ENCODE assay signal across 12 mouse cellular contexts in genomic region chr4:105034259-105034658, GRCm38 (mm10).
DNase-seq lines count a peak whose midpoint lies in the region; ATAC-seq and TF ChIP-seq lines count a peak whose summit lies in the region.
"Had no signal": no experiment of that assay in that cellular context is flagged by ENCODE, and none has a peak within 500 bp of the region (broad histone marks: within the 10 kb centered on the region; RNA-seq: fewer than 3 reads in every experiment).

No protein-coding gene starts in this region.

- H3K9me3 ChIP-seq in hindbrain, embryonic 14.5 days (ENCODE audit: control insufficient read depth, low read length): no peaks in the 10 kb centered on the region
- H3K9me3 ChIP-seq in hindbrain, embryonic 13.5 days: no peaks in the 10 kb centered on the region
- H3K9me3 ChIP-seq in lung, postnatal 0 days (ENCODE audit: low read length): no peaks in the 10 kb centered on the region
- H3K9me3 ChIP-seq: embryonic facial prominence, embryonic 13.5 days; limb, embryonic 13.5 days had no signal

- no peak overlapping the region for H3K4me3 ChIP-seq in hindbrain, embryonic 14.5 days (replicated peaks; ENCODE audit: low read length)
- no peak overlapping the region for H3K4me3 ChIP-seq in hindbrain, embryonic 13.5 days
- H3K4me3 ChIP-seq in lung, postnatal 0 days (ENCODE audit: low read depth, low read length): no peak overlapping the region
- H3K4me3 ChIP-seq: embryonic facial prominence, embryonic 13.5 days; limb, embryonic 13.5 days had no signal

- DNase-seq in hindbrain, embryonic 14.5 days (ENCODE audit: low spot score): peak; percentile 73
- DNase-seq in lung, postnatal 0 days (ENCODE audit: low spot score): peak; percentile 75
- DNase-seq in lung, postnatal 4 days: no peak
- DNase-seq in R1 (ENCODE audit: low read depth, low spot score): peak; percentile 13
- DNase-seq in retina, postnatal 1 day: peak; percentile 27
- DNase-seq in Muller cell, postnatal 12 days (ENCODE audit: inconsistent ontology term): no peak
- DNase-seq: adrenal gland, postnatal 10 days; cerebellum, adult 11 months had no signal

- no peak overlapping the region for H3K27ac ChIP-seq in hindbrain, embryonic 14.5 days
- no peak overlapping the region for H3K27ac ChIP-seq in hindbrain, embryonic 13.5 days
- H3K27ac ChIP-seq in lung, postnatal 0 days (ENCODE audit: low read length): no peak overlapping the region
- H3K27ac ChIP-seq: embryonic facial prominence, embryonic 13.5 days; limb, embryonic 13.5 days had no signal

- TF ChIP-seq EP300 in lung, postnatal 0 days (IDR thresholded peaks at IDR 0.05): no peak

- TF ChIP-seq CTCF in lung, postnatal 0 days (IDR thresholded peaks at IDR 0.05): peak; percentile 49

- ATAC-seq in hindbrain, embryonic 14.5 days (ENCODE audit: low FRiP score): no peak
- ATAC-seq in hindbrain, embryonic 13.5 days (ENCODE audit: low FRiP score): no peak
- ATAC-seq in lung, postnatal 0 days: no peak

- H3K27me3 ChIP-seq in hindbrain, embryonic 14.5 days (ENCODE audit: control insufficient read depth, insufficient read depth, low read length): no peaks in the 10 kb centered on the region
- no peaks in the 10 kb centered on the region for H3K27me3 ChIP-seq in hindbrain, embryonic 13.5 days
- H3K27me3 ChIP-seq in lung, postnatal 0 days (replicated peaks; ENCODE audit: insufficient read depth, low read length): no peaks in the 10 kb centered on the region
- H3K27me3 ChIP-seq: embryonic facial prominence, embryonic 13.5 days; limb, embryonic 13.5 days had no signal

- no peak overlapping the region for H3K9ac ChIP-seq in hindbrain, embryonic 14.5 days
- H3K9ac ChIP-seq in hindbrain, embryonic 13.5 days: no peak overlapping the region
- H3K9ac ChIP-seq in lung, postnatal 0 days (replicated peaks; ENCODE audit: low read depth): no peak overlapping the region
- H3K9ac ChIP-seq: embryonic facial prominence, embryonic 13.5 days; limb, embryonic 13.5 days had no signal

- peaks cover 12% of the 10 kb centered on the region; the same call in 1 of the 2 replicates for H3K36me3 ChIP-seq in hindbrain, embryonic 14.5 days (replicated peaks; ENCODE audit: control insufficient read depth, insufficient read depth)
- peaks cover 11% of the 10 kb centered on the region; the same call in 1 of the 2 replicates for H3K36me3 ChIP-seq in hindbrain, embryonic 13.5 days
- no peaks in the 10 kb centered on the region for H3K36me3 ChIP-seq in lung, postnatal 0 days (ENCODE audit: insufficient read depth, low read length)
- H3K36me3 ChIP-seq: embryonic facial prominence, embryonic 13.5 days; limb, embryonic 13.5 days had no signal

- no peaks in the 10 kb centered on the region for H3K4me1 ChIP-seq in hindbrain, embryonic 14.5 days (replicated peaks; ENCODE audit: control insufficient read depth, insufficient read depth, low read length)
- H3K4me1 ChIP-seq in hindbrain, embryonic 13.5 days (replicated peaks): no peaks in the 10 kb centered on the region
- H3K4me1 ChIP-seq in lung, postnatal 0 days (ENCODE audit: insufficient read depth, low read depth, low read length): no peaks in the 10 kb centered on the region
- H3K4me1 ChIP-seq: embryonic facial prominence, embryonic 13.5 days had no signal

- no peak overlapping the region for H3K4me2 ChIP-seq in hindbrain, embryonic 14.5 days (replicated peaks)
- no peak overlapping the region for H3K4me2 ChIP-seq in hindbrain, embryonic 13.5 days
- no peak overlapping the region for H3K4me2 ChIP-seq in lung, postnatal 0 days (replicated peaks; ENCODE audit: low read depth, low read length)
- H3K4me2 ChIP-seq: embryonic facial prominence, embryonic 13.5 days; heart, embryonic 11.5 days; limb, embryonic 13.5 days had no signal

Comparison
In these comparisons a context has a peak if more than half of its experiments do, and no peak if none do; other contexts are left out.
1. DNase-seq: peak in hindbrain, embryonic 14.5 days (single experiment), lung, postnatal 0 days (single experiment), R1 (single experiment) and retina, postnatal 1 day (single experiment); none in lung, postnatal 4 days (0 of 2) and Muller cell, postnatal 12 days (single experiment).